Comparison of ENCODE assay signal across 8 mouse cellular contexts in genomic region chr16:18234671-18235388, GRCm38 (mm10). TPM values are rescaled to one million over a fixed set of nuclear protein-coding genes. Genes with fewer than 3 reads are reported as not detected.
DNase-seq lines count a peak whose midpoint lies in the region; ATAC-seq and TF ChIP-seq lines count a peak whose summit lies in the region.

Gene Zdhhc8, minus strand, starts transcription at chr16:18235136.

- no peaks in the 10 kb centered on the region for H3K4me1 ChIP-seq in intestine, postnatal 0 days (replicated peaks; ENCODE audit: control insufficient read depth, insufficient read depth, low read length)
- peaks cover 31% of the 10 kb centered on the region for H3K4me1 ChIP-seq in limb, embryonic 12.5 days (replicated peaks)
- H3K4me1 ChIP-seq in midbrain, embryonic 11.5 days (ENCODE audit: control insufficient read depth, insufficient read depth, low read length) = peaks cover 18% of the 10 kb centered on the region

- WGBS in intestine, postnatal 0 days = under 1% methylated on average over 61 of the region's 79 CpGs
- under 1% methylated on average over 68 of the region's 79 CpGs for WGBS in limb, embryonic 12.5 days
- WGBS in midbrain, embryonic 11.5 days = 1% methylated on average over 70 of the region's 79 CpGs

- H3K4me2 ChIP-seq in intestine, postnatal 0 days (replicated peaks; ENCODE audit: low read depth) = peak within 1 kb of the TSS; percentile 94
- peak within 1 kb of the TSS; percentile 93 for H3K4me2 ChIP-seq in limb, embryonic 12.5 days
- peak within 1 kb of the TSS; percentile 87 for H3K4me2 ChIP-seq in midbrain, embryonic 11.5 days

- H3K4me3 ChIP-seq in intestine, postnatal 0 days (ENCODE audit: low read depth, low read length) = peak within 1 kb of the TSS; percentile 83
- peak within 1 kb of the TSS; percentile 83 for H3K4me3 ChIP-seq in limb, embryonic 12.5 days (replicated peaks)
- H3K4me3 ChIP-seq in midbrain, embryonic 11.5 days (ENCODE audit: low read depth, low read length) = peak within 1 kb of the TSS; percentile 87

- peaks cover 19% of the 10 kb centered on the region for H3K36me3 ChIP-seq in intestine, postnatal 0 days (ENCODE audit: control insufficient read depth, insufficient read depth)
- H3K36me3 ChIP-seq in limb, embryonic 12.5 days = peaks cover 29% of the 10 kb centered on the region
- peaks cover 8% of the 10 kb centered on the region for H3K36me3 ChIP-seq in midbrain, embryonic 11.5 days (ENCODE audit: control insufficient read depth, insufficient read depth, low read length)

- no peaks in the 10 kb centered on the region for H3K9me3 ChIP-seq in intestine, postnatal 0 days (ENCODE audit: control insufficient read depth)
- H3K9me3 ChIP-seq in limb, embryonic 12.5 days = no peaks in the 10 kb centered on the region
- H3K9me3 ChIP-seq in midbrain, embryonic 11.5 days (ENCODE audit: control insufficient read depth, low read length) = no peaks in the 10 kb centered on the region

- peak within 1 kb of the TSS; percentile 73 for H3K9ac ChIP-seq in intestine, postnatal 0 days (ENCODE audit: low read depth, low read length)
- peak within 1 kb of the TSS; percentile 85 for H3K9ac ChIP-seq in limb, embryonic 12.5 days (replicated peaks)
- H3K9ac ChIP-seq in midbrain, embryonic 11.5 days (ENCODE audit: low read length) = peak within 1 kb of the TSS; percentile 91

- no peaks in the 10 kb centered on the region for H3K27me3 ChIP-seq in intestine, postnatal 0 days (replicated peaks; ENCODE audit: control insufficient read depth, insufficient read depth, low read length)
- no peaks in the 10 kb centered on the region for H3K27me3 ChIP-seq in limb, embryonic 12.5 days
- no peaks in the 10 kb centered on the region for H3K27me3 ChIP-seq in midbrain, embryonic 11.5 days (ENCODE audit: control insufficient read depth, insufficient read depth, low read length)

- peak; percentile 79 for DNase-seq in layer of hippocampus, adult 11-12 months (ENCODE audit: low spot score)
- DNase-seq in layer of hippocampus, adult 9-10 months (ENCODE audit: low spot score) = no peak
- DNase-seq in embryo, embryonic 11 days = peak; percentile 85
- DNase-seq in heart, adult 11 months = peak; percentile 99
- DNase-seq in midbrain, embryonic 11.5 days (ENCODE audit: low spot score, missing footprints) = peak; percentile 95
- peak; percentile 63 for DNase-seq in skeletal muscle tissue, adult 2 months (ENCODE audit: low read depth, low spot score)

- TF ChIP-seq CTCF in intestine, postnatal 0 days (IDR thresholded peaks at IDR 0.05; ENCODE audit: low read depth) = no peak

- H3K27ac ChIP-seq in intestine, postnatal 0 days (ENCODE audit: low read depth, low read length) = peak within 1 kb of the TSS; percentile 41
- H3K27ac ChIP-seq in limb, embryonic 12.5 days = peak within 1 kb of the TSS; percentile 92
- H3K27ac ChIP-seq in midbrain, embryonic 11.5 days (ENCODE audit: low read depth, low read length) = peak within 1 kb of the TSS; percentile 87

- ATAC-seq in intestine, postnatal 0 days = peak; percentile 52
- peak; percentile 72 for ATAC-seq in limb, embryonic 12.5 days (ENCODE audit: insufficient number of reproducible peaks, insufficient read depth, low FRiP score, low TSS enrichment, low read depth)
- ATAC-seq in midbrain, embryonic 11.5 days (ENCODE audit: low FRiP score) = peak; percentile 80

RNA-seq across cellular contexts. Expression of gene Zdhhc8, which starts in this region (rescaled TPM):
- 4.3 and 5.0 TPM in 2 replicates for polyA plus RNA-seq in intestine, postnatal 0 days (2015; fragmentation: Nextera tagmentation; extraction: Ambion mirVana)
- polyA plus RNA-seq in limb, embryonic 12.5 days (2016; fragmentation: Nextera tagmentation; extraction: Ambion mirVana) = 18.5 and 20.0 TPM in 2 replicates
- 7.1 and 8.4 TPM in 2 replicates for polyA plus RNA-seq in midbrain, embryonic 11.5 days (2014; fragmentation: Nextera tagmentation; extraction: Ambion mirVana)

Comparison
In these comparisons a context has a peak if more than half of its experiments do, and no peak if none do; other contexts are left out.
1. H3K27ac ChIP-seq: peak in every context shown above with its lines; median percentile 92 in limb, embryonic 12.5 days; 87 in midbrain, embryonic 11.5 days; 41 in intestine, postnatal 0 days.